Mouse (Mus musculus) right cerebral cortex, postnatal 10 days (tissue): Measurements from ENCODE around the gene Rbks.
"Not testable (repeated sequence)": the region's sequence is repeated elsewhere in the genome, so short reads cannot be mapped to it uniquely, and the experiment has no call there.

ENCODE experiments used
- DNase-seq, 2 experiments: peaks; one replicate each; pipeline ENCODE4 v3.0.0; 2021; ENCODE audit warnings: low spot score in 2 of 2

Gene Rbks

DNA sequence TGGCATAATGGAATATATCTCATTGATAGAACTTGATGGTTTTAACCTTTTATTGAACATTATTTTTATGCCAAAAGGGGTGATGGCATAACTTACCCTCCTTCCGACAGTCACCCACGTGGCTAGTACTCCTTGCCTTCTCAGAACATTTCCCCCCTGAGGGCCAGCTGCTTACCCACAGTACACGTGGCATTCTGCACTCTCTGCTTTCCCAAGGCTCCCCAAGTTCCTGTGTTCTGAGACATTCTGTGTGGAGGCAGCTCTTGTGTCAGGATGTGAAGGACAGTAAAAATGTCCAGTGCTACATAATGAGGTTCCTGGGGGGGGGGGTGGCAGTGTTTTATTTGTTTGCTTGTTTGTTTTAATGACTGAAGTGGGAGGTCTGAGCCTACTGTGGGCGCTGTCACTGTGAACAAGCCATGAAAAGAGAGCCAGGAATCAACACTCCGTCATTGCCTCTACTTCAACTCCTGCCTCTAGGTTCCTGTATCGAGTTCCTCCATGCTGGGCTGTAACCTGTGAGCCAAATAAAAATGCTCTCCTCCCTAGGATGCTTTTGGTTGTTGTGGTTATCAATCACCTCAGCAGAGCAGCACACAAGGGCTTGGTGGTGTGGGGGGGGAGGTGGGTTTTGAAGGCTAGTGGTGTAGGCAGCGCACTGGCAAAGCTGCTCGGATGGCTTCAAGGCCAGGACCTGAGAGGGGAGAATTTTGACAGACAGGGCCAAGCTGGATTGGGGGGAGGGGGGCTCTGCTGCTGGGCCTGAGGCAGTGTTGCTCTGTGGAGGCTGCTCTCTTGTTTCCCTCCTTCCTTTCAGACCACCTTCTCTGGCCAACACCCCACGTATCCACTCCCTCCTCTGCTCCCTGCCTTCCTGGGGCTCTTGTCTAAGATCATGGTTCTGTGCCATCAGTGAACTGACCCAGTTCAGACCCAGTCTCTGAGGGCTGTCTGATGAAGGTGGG, 69.6 kb downstream of the Rbks start:
- DNase-seq: no peak

DNA sequence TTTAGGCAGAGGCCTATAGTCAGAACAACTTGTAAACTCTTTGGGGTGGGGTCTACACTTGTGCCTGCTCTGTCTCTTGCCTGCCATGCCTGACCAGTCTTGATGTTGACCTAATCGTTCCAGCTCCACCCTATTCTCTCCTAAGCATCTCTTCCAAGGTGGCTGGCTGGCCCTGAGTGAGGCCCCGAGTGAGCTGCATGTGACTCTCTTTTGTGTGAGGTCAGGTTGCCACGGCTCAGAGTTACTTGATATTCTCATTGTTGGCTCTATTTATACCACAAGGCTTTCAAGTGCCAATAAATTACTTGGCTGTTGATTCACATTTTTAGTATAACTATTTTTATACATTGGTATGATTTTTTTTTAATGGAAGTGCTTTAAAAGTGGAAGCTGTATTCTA, 70.3 kb downstream of the Rbks start:
- DNase-seq: no peak

DNA sequence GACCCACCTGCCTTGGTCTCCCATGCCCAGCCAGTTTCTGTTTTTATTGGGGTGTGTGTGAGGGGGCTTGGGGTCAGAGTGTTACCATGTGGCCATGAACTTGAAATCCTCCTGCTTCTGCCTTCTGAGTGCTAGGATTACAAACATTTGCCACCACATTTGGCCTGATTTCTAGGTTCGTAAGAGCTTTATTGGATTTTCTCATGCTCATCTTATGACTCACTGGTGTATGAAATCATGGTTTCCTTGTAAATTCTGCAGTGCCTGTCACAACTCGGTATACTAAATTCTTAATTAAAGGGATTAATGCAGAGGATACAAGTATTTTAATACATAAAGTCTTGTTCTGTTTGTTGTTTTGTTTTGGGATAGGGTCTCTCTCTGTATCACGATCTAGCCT, 77.1 kb downstream of the Rbks start:
- DNase-seq: no peak

DNA sequence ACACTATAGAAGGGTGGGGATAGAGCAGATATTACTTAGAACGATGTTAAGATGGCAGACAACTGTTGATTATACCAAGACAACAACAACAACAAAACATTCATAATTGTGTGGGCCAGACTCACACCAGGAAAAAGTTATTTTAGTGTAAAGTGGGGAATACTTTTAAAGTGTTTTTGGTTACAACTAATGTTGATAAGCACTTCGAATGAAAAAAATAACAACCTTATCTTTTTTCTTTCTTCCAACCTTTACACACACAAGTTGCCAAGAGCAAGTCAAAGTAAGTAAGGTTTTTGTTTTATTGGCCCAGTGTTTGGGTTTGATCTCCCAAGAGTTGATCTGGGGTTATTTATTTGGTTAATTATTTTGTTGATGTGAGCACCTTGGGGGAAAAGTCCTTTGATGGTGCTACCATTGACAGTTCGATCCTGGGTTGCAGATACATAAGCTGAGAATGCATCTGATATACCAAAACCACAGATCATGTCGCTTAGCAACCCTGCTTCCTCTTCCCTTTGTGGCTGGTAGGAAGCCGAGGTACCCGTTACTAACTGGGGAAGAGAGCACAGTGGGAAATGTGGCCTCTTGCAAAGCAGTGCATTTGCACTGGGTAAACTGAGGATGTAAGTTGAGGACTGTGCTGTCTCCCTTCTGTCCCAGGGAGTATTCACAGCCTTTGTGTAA, 82.9 kb downstream of the Rbks start:
- DNase-seq: no peak

DNA sequence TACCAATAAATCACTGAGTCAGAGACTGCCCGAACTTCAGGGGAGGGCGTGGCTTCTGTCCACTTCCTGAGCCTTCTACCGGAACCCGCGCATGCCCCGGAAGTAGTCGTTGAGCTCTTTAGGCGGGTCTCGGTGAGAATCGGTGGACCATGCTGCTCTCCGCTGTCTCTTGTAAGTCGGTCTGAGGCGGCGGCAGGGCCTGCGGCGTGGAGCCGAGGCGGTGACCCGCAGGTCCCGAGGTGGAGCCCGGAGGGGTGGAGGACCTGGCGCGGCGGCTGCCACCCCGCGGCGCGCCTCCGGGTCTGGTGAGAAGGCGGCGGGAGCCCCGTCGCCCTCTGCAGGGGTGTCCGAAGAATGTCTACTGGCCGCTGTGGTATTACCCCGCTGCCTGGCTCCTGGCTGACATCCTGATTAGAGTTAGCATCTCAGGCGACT, 83.6 kb downstream of the Rbks start:
- peak; percentile 87 to 92 for DNase-seq

DNA sequence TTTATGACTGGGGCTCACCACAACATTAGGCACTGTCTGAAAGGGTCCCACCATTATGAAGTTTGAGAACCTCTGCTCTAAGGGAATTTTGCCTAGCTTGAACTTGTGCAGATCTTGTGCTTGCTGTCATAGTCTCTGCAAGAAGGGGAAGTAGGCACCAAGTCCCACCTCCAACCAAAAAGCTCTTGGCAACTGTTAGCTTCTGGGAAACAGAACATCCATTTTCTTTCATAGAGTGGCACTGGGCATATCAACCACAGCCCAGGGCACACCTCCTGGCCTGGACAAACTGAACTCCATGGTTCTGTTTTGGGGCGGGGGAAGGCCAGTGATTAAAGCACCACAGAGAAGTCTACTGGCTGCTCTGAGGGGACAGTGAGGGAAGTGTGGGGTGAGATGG, 86.2 kb downstream of the Rbks start:
- DNase-seq: no peak

DNA sequence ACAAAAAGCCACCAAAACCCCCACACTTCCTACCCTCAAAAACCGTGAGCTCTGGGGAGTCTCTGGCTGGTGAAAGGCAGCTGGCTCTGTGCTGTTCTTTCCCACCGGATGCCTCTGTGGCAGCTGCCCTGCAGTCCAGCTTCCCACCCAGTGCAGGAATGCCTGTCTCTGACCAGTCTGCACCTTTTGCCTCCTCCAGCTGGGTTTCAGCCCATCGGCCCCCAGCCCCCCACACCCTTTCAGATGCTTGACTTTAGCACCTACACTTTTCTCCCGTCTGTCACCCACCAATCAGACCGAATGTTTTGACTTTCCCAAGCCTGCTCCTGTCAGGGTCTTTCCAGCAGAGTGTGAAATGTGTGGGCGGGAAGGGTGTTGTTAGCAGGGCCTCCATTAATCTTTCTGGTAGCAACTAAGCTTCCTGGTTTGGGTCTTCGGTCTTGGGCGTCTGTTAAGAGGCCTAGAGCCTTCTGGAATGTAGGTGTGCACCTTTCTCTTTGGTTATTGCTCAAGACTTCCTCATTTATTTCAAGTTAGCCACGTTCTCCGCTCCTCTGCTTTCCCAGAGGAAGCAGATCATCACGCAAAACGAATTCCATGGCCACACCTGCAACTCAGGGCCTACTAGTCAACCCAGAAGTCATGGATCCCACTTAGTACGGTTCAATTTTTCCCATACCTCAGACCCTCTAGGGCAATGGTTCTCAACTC, 86.9 kb downstream of the Rbks start:
- DNase-seq: no peak

DNA sequence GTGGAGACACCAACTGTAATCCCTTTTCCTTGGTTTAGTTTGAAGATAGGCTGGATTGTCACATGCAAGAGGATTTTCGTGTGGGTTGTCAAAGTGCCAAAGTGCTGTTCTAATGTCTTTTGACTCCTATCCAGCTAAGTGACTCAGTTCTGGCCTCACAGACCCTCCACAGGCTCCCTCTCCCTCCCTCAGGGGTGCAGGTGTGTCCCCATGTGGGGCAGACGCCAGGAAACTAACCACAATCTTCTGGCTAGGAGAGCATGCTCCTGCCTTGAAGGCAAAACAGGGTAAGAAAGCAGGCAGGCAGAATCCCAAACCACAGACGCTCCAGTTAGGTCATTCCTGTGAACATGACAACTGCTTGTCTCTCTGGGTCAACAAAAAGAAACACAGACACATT, 91.3 kb downstream of the Rbks start:
- DNase-seq: no peak

DNA sequence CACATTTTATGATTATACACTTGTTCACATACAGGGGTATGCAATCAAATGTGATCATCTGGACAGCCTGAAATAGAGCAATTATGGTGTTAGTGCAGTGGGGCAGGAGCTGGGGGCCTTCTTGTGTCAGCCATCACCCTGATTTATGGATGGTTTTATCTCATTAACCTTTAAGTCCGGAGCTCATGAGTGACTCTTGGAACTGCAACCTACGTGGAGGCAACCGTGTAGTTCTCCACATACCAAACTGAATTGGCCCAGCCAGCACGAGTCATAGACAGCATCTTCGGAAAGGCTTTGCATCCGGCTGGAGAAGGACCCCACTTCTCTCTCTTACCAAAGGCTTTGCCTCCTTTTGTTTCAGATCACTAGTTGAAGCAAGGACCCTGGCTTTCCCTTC, 93.7 kb downstream of the Rbks start:
- no peak for DNase-seq

DNA sequence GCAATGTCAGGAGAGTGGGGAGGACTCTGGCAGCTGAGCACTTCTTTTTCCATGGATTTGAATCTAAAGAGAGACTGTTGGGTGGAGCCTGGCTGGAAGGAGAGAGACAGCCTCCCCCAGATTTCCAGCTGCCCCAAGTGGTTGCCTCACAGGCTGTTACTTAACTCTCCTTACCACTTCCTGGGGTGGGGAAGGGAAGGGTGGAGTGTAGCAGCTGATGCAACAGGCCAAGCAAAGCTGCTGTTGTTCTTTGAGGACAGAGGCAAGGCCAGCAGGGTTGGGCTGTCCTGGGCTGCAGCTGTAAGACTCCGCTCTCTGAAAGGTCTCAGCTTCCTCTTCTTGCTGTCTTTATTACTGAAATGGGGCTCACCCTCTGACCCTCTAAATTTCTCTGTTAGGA, 95.0 kb downstream of the Rbks start:
- DNase-seq: peak in 1 of 2 experiments; percentile 38

DNA sequence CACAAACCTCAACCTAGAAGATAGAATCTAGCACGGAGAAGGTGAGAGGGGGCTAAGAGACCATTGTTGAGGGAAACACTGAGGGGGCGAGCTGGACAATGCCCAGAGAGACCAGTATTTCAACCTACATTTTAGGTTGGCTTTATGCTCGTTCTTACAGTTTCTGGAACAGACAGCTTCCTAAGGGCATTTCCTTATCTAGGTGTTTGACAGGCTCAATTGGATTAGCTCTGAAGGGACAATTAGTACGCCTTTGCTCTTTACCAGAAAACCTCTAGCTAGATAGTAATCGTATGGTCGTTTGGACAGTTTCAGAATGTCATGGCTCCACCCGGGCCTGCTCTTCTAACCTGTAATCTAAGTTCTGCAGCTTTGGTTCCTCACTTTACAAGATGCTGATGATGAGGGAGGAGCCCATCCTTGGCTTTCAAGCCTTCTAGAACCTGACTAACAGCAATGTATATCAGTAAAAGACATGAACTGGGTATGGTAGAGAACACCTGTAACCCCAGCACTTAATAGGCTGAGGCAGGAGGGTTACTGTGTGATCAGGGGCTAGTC, 96.2 kb downstream of the Rbks start:
- DNase-seq: no peak

DNA sequence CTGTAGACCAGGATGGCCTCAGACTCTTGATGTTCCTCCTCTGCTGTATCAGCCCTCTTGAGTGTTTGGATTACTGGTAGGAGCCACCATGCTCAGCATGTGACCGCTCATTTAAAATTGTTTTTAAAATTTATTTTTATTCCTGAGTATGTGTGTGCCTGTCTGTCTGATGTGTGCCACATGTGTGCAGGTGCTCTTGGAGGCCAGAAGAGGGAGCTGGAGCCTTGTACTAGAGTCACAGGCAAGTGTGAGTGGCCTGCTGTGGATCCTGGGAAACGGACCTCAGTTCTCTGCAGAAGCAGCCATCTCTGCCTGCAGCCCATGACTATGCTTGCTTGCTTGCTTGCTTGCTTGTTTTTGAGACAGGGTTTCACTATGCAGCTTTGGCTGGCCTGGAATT, 98.3 kb downstream of the Rbks start:
- DNase-seq: no peak

DNA sequence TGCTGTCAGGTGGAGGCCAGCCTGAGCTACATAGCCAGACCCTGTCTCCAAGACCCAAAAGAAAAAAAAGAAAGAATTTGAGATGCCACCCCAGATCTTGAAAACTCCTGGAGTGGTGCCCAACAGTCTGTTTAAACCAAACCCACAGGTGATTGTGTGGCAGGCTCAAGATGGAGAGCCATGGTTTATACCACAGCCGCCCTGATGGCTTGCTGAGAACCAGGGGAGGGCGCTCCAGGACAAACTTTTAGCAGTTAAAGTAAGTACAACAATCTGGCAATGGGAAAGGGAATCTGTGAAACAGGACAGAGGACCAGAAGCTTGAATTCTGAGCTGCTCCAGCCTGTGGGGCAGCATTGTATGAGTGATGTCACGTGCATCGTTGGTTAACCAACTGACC, 98.8 kb downstream of the Rbks start:
- peak in 1 of 2 experiments; percentile 49 for DNase-seq

DNA sequence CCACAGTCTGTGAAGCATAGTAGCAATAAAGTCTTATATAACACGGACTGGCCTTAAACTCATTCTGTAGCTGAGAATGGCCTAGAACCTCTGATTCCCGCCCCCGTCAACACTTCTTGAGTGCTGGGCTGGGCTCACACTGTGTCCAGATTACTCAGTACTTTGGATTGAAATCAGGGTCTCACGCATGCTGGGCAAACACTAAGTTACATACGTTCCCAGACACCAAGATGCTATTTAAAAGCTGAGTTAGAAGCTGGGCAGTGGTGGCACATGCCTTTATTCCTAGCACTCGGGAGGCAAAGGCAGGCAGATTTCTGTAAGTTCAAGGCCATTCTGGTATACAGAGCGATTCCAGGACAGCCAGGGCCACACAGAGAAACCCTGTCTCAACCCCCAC, 99.3 kb downstream of the Rbks start:
- DNase-seq: no peak

DNA sequence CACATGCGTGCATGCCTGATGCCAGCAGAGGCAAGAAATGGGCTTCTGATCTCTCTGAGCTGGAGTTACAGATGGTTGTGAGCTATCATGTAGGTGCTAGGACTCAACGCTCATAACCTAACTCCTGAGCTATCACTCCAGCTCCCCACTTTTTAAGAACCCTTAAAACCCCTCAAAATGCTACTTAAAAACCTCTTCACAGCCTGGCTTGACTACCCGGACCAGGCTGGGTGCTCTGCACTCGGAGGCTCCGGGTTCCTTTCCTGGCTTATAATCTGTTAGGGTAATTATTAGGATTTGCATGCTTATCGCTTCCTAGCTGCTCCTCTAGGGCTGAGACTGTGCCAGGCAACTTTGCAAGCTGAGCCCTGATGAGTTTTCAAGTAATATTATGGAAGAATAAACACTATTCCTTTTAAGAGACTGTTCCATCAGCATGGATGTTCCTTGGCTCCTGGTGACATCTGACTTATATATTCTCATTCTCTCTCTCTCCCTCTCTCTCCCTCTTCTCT, 99.9 kb downstream of the Rbks start:
- no peak for DNase-seq

DNA sequence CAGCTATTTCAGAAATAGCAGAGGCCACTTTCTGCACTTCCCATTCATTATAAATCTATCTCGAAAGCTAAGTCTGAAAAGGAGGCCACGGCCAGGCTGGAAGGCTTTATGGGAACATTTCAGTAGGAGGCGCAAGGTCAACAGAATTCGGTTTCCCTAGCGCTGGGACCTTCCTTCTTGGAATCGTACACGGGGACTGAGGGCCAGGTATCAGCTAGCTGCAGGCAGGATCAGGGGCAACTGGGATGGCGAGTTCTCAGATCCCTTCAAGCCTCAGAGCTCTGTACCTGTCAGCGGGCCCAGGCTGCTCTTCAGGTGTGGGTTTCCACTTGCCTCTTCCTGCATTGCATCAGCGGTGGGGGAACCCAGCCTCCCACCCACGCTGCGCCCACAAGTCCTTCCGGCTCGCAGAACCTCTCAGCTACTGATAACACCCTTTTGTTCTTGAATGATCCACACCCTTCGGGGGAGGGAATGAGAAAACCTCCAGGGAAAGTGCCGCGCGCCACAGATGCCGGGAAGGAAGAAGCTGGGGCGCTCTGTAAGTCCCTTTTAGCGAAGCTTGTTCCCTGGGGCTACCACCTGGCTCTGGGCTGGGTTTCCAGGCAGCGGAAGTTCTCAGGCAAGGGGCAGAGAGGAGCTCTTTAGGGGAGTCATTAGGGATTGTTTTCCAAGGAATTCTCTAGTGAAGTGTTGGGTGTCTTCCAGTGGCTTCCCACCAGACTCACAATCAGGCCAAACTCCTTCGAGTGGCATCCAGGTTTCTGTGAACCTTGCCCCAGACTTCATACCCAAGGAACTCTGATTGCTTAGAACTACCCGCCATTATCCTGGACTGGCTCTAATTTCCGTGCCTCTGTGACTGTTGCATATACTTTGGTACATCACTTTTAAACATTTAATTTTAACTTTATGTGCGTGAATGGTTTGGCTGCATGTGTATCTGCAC, 100.7 kb downstream of the Rbks start, which contains the start of gene Mrpl33:
Gene Mrpl33 (plus strand): TSS at position 455 of the 949 bp plus-strand sequence.
- DNase-seq: peak in 1 of 2 experiments; percentile 42

DNA sequence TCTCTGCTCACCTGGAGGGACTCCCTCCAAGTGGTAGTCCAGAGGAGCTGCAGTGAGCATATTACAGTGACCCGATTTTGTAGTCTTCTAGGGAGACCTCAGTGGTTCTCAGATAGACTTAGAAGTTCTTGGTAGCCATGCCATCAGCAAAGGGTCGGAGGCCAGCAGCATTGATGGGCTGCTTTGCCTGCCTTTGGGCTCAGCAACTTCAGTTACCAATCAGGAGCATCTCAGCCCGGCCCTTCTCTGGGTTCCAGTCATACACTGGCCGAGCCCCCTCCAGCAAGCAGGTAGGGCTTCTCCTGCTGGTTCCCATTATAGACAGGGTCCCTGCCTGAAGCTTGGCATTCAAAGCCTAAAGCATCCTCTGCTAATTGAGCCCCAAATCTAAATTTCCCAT, 101.6 kb downstream of the Rbks start:
- no peak for DNase-seq

DNA sequence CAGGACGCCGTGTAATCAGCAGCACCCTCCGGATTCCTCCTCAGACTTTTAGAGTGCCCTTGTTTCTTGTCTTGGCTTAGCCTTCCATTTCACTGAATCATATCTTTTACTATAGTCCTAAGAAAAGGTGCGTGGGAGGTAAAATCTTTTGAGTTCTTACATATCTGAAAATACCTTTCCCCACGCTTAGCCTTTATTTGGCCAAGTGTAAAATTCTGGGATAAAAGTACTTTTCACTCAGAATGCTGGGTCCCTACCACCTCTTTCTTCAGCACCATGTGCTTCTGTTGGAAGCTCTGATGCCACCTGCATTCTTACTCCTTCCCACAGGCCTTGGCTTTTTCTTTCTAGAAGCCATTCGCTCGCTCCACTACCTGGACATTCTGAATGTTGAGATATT, 106.3 kb downstream of the Rbks start:
- DNase-seq: no peak

DNA sequence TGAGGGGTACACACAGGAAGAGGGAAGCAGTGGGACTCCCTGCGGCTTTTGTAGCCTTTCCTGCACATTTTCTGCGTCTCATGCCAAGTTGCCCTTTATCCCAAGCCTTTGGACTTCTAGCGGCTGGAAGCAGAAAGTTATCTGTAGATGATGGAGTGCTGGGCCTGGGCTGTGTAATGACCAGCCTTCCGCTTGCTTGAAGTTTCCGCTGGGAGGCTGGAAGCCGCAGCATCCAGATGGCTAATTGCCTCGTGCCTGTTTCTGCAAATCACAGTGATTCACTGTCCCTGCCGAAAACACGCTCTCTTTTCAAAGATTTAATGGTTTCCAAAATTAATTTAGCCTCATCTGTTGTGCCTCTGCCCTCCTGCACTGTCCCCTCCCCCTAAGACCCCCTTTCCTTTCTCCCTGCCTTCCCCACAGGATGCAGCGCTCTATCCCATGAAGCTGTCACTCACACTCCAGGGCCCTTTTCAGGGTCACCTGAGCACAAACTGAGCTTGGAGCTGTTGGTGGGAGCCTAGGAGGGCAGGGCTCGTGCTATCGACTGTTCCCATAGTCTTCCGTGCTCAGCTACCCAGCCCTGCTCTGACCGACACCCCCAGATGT, 107.6 kb downstream of the Rbks start:
- DNase-seq: peak; percentile 66 to 67

DNA sequence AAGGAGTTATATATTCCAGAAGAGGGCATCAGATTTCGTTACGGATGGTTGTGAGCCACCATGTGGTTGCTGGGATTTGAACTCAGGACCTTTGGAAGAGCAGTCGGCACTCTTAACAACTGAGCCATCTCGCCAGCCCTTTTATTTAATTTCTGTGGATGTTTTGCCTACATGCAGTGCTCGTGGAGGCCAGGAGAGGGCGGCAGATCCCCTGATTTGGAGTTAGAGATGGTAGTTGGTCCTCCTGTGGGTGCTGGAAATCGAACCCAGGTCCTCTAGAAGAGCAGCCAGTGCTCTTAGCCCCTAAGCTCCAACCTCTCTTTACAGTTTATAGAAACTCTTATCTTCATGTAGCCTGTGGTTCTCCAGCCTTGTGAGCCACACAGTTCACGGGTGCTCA, 108.8 kb downstream of the Rbks start:
- DNase-seq: not testable (repeated sequence)
